Mouse (Mus musculus): ENCODE measurements at regions not wholly inside any gene's neighbourhood (a gene's known extent, or its start where the extent isn't known, plus 50 kb on each side); places are given as distances from the start of the nearest gene placed in this dataset.

DNA sequence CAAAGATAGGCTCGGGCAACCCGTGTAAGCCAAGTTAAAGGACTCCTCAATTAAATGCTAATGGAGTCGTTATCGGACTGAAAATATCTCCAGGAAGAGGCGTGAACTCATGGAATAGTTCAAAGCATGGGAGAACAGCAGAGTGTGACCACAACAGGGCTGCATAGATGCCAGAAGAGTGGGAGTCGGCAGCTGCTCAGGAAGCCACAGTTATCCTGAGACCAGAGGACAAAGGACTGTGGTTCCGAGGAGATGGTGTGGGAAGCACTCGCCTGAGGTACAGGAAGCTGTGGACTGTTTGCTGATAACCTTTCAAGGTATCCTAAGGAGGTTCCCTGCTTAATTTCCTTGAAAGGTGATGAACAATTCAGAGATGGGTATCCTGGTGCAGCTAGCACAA is 290.5 kb upstream of the Lyplal1 start:
- DNase-seq (ENCODE audit: extremely low spot score in 1 of 2, low spot score in 2 of 2), result no peak
- intact Hi-C loops (cut with DNase I), result no loop called here

DNA sequence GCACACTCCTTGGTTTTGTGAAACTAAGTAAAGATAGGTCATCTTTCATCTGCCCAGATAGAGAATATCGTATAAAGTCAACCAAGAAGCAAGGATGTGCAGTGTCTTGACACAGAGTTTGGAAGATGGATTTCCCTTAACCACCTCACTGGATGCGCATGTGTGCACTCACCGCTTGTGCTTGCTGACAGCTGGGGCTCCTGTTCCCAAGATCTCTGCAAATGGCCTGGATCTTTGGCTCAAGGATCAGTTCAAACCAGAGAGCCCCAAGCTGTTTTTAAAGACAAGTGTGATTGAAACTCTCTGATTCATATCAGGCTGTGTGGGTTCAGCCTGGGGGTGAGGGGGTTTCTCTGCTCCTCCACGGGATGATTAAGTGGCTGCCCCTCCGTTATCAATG is 288.6 kb upstream of the Lyplal1 start:
- intact Hi-C loops (cut with DNase I), result no loop called here
- DNase-seq (ENCODE audit: extremely low spot score in 1 of 2, low spot score in 2 of 2), result no peak

DNA sequence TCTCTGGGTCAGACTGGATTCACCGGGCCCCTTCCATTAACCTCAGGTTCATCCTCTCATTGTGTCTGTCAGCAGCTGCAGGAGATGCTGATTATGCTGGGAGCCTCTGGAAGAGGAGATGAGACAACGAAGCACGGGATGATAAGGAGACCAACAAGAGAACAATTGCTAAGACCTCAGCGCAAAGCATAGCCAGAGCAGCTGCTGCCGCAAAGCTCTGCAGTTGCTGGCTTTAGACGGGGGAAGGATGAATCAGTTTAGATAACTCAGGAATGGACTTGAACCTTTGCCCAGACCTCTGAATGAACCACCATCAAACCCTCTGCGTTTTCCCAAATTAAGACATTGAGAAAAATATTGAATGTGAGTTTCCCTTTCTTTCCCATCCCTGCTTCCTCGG is 282.7 kb upstream of the Lyplal1 start:
- DNase-seq (ENCODE audit: extremely low spot score in 1 of 2, low spot score in 2 of 2), result no peak
- intact Hi-C loops (cut with DNase I), result no loop called here

GRCm38 (mm10) chr1:186393005-186393404 is 275.9 kb upstream of the Lyplal1 start:
- DNase-seq (ENCODE audit: extremely low spot score in 1 of 2, low spot score in 2 of 2), result peak in 1 of 2 experiments; percentile 23
- intact Hi-C loops (cut with DNase I), result no loop called here

DNA sequence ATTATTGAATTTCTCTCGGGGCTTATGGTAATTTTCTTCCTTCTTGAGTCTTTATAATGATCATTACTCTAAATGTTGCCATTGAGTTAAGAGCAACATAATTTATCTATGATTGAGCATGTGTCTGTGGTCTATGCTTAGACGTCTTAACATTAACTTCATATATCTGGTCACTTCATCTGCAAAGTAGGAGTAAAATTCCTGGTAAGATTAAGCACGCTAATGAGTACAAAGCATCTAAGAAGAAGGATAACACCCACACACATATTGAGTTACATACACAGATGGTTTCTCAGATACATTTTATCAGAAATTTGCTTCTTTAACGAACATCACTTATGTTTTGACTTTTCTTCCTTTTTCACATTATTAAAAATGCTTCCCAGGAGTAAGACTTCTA is 267.3 kb upstream of the Lyplal1 start:
- DNase-seq (ENCODE audit: extremely low spot score in 1 of 2, low spot score in 2 of 2), result no peak
- intact Hi-C loops (cut with DNase I), result no loop called here

DNA sequence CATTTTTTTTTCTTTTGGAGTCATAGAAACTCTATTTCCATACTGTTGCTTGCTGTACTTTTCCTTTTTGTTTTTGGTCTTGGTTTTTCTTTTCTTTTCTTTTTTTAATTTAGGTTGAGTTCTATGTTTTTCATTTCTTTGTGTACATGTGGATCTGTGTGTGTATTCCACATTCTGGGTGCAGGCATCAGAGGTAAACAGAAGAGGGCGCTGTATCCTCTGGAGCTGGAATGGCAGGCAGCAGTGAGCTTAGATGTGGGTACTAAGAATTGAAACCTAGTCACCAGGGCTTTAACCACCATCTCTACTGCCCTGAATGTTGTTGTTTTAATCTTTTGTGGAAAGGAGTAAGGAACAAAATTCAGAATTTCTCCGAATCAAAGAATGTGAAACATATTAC is 266.3 kb upstream of the Lyplal1 start:
- intact Hi-C loops (cut with DNase I), result no loop called here
- DNase-seq (ENCODE audit: extremely low spot score in 1 of 2, low spot score in 2 of 2), result no peak

DNA sequence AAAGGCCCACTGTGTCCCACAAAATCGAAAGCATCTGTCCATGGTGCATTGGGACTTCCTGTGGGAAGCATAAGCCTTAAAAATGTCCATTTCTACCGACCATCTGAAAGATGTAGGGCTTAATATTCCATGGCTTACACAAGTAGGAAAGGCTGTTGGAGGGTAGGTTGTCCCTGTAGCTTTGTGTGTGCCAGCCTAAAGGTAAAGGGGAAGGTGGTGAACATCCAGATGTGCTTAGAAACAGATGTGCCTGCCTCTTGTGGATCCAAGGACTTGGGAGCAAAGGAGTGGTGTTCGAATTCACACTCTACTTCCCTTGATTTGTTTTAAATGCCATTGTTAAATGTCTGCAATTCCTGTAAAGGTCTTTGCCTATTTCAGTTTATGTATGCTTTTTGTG is 265.9 kb upstream of the Lyplal1 start:
- intact Hi-C loops (cut with DNase I), result no loop called here
- no peak for DNase-seq (ENCODE audit: extremely low spot score in 1 of 2, low spot score in 2 of 2)

GRCm38 (mm10) chr1:186379938-186380847 is 263.1 kb upstream of the Lyplal1 start:
- no peak for DNase-seq (ENCODE audit: extremely low spot score in 1 of 2, low spot score in 2 of 2)
- intact Hi-C loops (cut with DNase I), result no loop called here

GRCm38 (mm10) chr1:186376906-186377623 is 260.0 kb upstream of the Lyplal1 start:
- no peak for DNase-seq (ENCODE audit: extremely low spot score in 1 of 2, low spot score in 2 of 2)
- intact Hi-C loops (cut with DNase I), result no loop called here

- intact Hi-C loops (cut with DNase I), result no loop called here
- no peak for DNase-seq (ENCODE audit: extremely low spot score in 1 of 2, low spot score in 2 of 2)
Measured at GRCm38 (mm10) chr1:186374009-186374649, 257.0 kb upstream of the Lyplal1 start.

GRCm38 (mm10) chr1:186373386-186373785 is 256.3 kb upstream of the Lyplal1 start:
- DNase-seq (ENCODE audit: extremely low spot score in 1 of 2, low spot score in 2 of 2), result no peak
- intact Hi-C loops (cut with DNase I), result no loop called here

DNA sequence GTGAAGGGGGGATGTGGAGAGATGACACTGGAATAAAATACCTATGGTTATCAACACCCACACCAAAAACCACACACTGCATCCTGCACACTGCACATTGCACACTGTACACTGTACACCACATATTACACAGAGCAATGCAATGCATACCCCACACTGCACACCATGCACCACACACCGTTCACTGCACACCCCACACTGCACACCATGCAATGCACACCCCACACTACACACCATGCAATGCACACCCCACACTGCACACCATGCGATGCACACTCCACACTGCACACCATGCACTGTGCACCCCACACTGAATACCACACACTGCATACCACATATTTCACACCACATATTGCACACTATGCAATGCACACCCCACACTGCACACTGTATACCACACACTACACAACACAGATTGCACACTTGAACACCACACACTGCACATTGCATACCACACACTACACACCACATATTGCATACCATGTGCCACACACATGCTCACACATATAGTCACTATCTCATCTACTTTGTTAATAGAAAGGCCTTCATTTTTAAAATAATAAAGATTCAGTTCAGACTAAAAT is 255.8 kb upstream of the Lyplal1 start:
- DNase-seq (ENCODE audit: extremely low spot score in 1 of 2, low spot score in 2 of 2), result no peak
- intact Hi-C loops (cut with DNase I), result no loop called here

- intact Hi-C loops (cut with DNase I), result no loop called here
- DNase-seq (ENCODE audit: extremely low spot score in 1 of 2, low spot score in 2 of 2), result no peak
Measured at GRCm38 (mm10) chr1:186363356-186363755, 246.2 kb upstream of the Lyplal1 start.

- DNase-seq (ENCODE audit: extremely low spot score in 1 of 2, low spot score in 2 of 2), result peak in 1 of 2 experiments; percentile 49
- intact Hi-C loops (cut with DNase I), result no loop called here
Measured at GRCm38 (mm10) chr1:186358011-186358670, 241.0 kb upstream of the Lyplal1 start.

GRCm38 (mm10) chr1:186354742-186355141 is 237.6 kb upstream of the Lyplal1 start:
- intact Hi-C loops (cut with DNase I), result no loop called here
- no peak for DNase-seq (ENCODE audit: extremely low spot score in 1 of 2, low spot score in 2 of 2)

GRCm38 (mm10) chr1:186354072-186354471 is 237.0 kb upstream of the Lyplal1 start:
- no peak for DNase-seq (ENCODE audit: extremely low spot score in 1 of 2, low spot score in 2 of 2)
- intact Hi-C loops (cut with DNase I), result no loop called here

DNA sequence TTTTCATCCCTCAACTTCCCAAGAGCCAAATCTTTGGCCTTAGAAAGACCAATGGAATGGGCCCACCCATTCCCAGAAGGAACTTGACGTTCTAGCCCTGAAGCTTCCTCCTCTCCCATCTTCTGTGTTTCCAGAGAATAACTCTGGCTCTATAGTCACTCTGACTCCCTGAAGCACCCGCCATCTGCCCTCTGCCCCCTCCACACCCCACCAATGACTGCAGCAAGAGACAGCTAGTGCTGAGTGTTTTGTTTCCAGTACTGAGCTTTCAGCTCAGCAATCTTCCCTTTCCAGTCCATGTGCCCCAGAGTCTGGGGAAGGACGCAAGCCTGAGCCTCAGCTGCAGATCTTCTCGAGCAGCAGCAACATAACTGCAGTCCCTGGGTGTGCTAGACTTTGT is 233.3 kb upstream of the Lyplal1 start:
- no peak for DNase-seq (ENCODE audit: extremely low spot score in 1 of 2, low spot score in 2 of 2)
- intact Hi-C loops (cut with DNase I), result no loop called here

DNA sequence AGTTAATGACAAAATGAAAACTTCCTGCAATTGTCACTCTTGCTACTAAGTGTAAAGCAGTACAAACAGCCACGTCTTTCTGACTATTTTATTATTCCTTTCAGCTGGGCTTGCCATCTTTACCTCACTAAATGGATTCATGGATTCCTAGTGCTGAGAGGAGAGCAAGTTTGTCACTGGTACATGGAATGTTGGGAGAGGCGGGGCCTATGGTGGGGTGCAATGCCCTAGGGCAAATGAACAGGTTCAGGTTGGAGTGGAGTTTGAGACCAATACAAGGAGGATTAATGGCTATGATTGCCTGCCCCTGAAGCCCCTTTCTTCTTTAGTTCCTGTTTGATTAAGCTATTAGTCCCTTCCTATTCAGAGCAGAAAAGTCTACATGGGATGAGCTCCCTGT is 232.9 kb upstream of the Lyplal1 start:
- DNase-seq (ENCODE audit: extremely low spot score in 1 of 2, low spot score in 2 of 2), result no peak
- intact Hi-C loops (cut with DNase I), result no loop called here
